Mouse (Mus musculus) spleen, adult 2 months (tissue): ENCODE measurements around the gene A3galt2. TPM values are rescaled to one million over a fixed set of nuclear protein-coding genes. Genes with fewer than 3 reads are reported as not detected.
A peak's percentile ranks its signal among the peaks of the same experiment; 100 is the strongest.

Source experiments
- DNase-seq, 2 experiments: peaks; one replicate each; pipeline versions ENCODE4 v3.0.0 to v3.0.0-alpha.2; 2012 to 2021; ENCODE audit warnings: low spot score in 2 of 2, low read depth in 1 of 2
- H3K27ac ChIP-seq: fragments of 200-500 bp; 2 replicates; pipeline ENCODE4 v1.5.1; 2012; ENCODE audit warnings: low read length, inconsistent platforms; ENCODE audit not compliant: insufficient read depth
- H3K27me3 ChIP-seq: fragments of 200-500 bp; 2 replicates; pipeline ENCODE4 v1.6.1; 2012; ENCODE audit warnings: mild to moderate bottlenecking, moderate library complexity, low read length, inconsistent platforms; ENCODE audit not compliant: control insufficient read depth, insufficient read depth
- H3K36me3 ChIP-seq: fragments of 200-500 bp; 2 replicates; pipeline ENCODE4 v1.6.1; 2012; ENCODE audit warnings: mild to moderate bottlenecking, low read length, inconsistent platforms; ENCODE audit not compliant: control insufficient read depth, insufficient read depth
- H3K4me1 ChIP-seq: fragments of 200-500 bp; 2 replicates; pipeline ENCODE4 v1.6.1; 2011; ENCODE audit warnings: inconsistent platforms; ENCODE audit not compliant: control insufficient read depth, insufficient read depth, insufficient read length
- H3K4me3 ChIP-seq: fragments of 200-500 bp; 2 replicates; pipeline ENCODE4 v1.5.1; 2011; ENCODE audit warnings: mild to moderate bottlenecking, inconsistent platforms; ENCODE audit not compliant: insufficient read depth, insufficient read length; ENCODE audit errors: extremely low read depth
- CTCF ChIP-seq: fragments of 200-500 bp; IDR thresholded peaks from 2 replicates; pipeline ENCODE4 v1.5.1; 2011; ENCODE audit warnings: mild to moderate bottlenecking, inconsistent platforms; ENCODE audit not compliant: insufficient read depth, insufficient read length, insufficient replicate concordance; ENCODE audit errors: extremely low read depth
- POLR2A ChIP-seq: fragments of 200-500 bp; IDR thresholded peaks from 2 replicates; pipeline ENCODE4 v1.6.1; 2011; ENCODE audit warnings: low read depth, low read length, inconsistent platforms
- WGBS: fragments of 180-500 bp; shearing (Covaris S2); methylation state at CpG from one replicate; pipeline ENCODE4 v1.1.7; 2018; 5-methylcytosine and 5-hydroxymethylcytosine counted together
- polyA plus RNA-seq: library from polyadenylated mRNA; depleted of rRNA; stranded (reverse); fragments of >200 nt; gene quantifications from 2 replicates; pipeline ENCODE4 v1.2.3, GENCODE M21; 2012; rRNA removed

The A3galt2 gene
- polyA plus RNA-seq, 1 experiment, result 0.41 TPM

- Histone ChIP-seq H3K27ac (peak overlapping the region; percentile 75), H3K4me1 (peaks cover 11% of the 10 kb centered on the region; the same call in 1 of the 2 replicates), H3K36me3 (no peaks in the 10 kb centered on the region), H3K4me3 (peak overlapping the region; percentile 76), H3K27me3 (no peaks in the 10 kb centered on the region)
- WGBS, result 3% methylated on average over 69 of the region's 74 CpGs
- no peak for DNase-seq
- TF ChIP-seq POLR2A (no peak), CTCF (no peak)
These were observed 50.2 kb downstream of the A3galt2 start for GRCm38 (mm10) chr4:128805150-128806042.

- DNase-seq, result peak in 1 of 2 experiments; percentile 55
- TF ChIP-seq CTCF (0 out of 2 replicates have a peak, but pooled peaks have one; percentile 7), POLR2A (no peak)
- no peaks in the 10 kb centered on the region for H3K27me3 ChIP-seq
- H3K27ac ChIP-seq, result peak within 1 kb of the TSS; percentile 75
- no peaks in the 10 kb centered on the region for H3K36me3 ChIP-seq
- 11% methylated on average over 95 of the region's 111 CpGs for WGBS
- H3K4me1 ChIP-seq, result peaks cover 11% of the 10 kb centered on the region; the same call in 1 of the 2 replicates
- H3K4me3 ChIP-seq, result peak within 1 kb of the TSS; percentile 76
These were observed 51.1 kb downstream of the A3galt2 start, which contains the start of gene Zfp362 for GRCm38 (mm10) chr4:128806043-128806826. TSS of gene Zfp362 (minus strand) at chr4:128806045.

- Histone ChIP-seq H3K4me3 (peak overlapping the region; percentile 76), H3K27me3 (no peaks in the 10 kb centered on the region), H3K4me1 (peaks cover 12% of the 10 kb centered on the region; the same call in 1 of the 2 replicates), H3K36me3 (no peaks in the 10 kb centered on the region), H3K27ac (peak overlapping the region; percentile 51; the same call in 1 of the 2 replicates)
- DNase-seq, result peak in 1 of 2 experiments; percentile 53
- TF ChIP-seq CTCF (no peak), POLR2A (no peak)
- 1% methylated on average over 15 of the region's 15 CpGs for WGBS
These were observed 51.6 kb downstream of the A3galt2 start for GRCm38 (mm10) chr4:128806827-128807179.

- no peaks in the 10 kb centered on the region for H3K36me3 ChIP-seq
- WGBS, result 7% methylated on average over 16 of the region's 16 CpGs
- no peak for TF ChIP-seq POLR2A
- TF ChIP-seq CTCF, result no peak
- DNase-seq, result peak; percentile 50 to 77
- peaks cover 7% of the 10 kb centered on the region; the same call in 1 of the 2 replicates for H3K4me1 ChIP-seq
- no peaks in the 10 kb centered on the region for H3K27me3 ChIP-seq
- H3K27ac ChIP-seq, result peak overlapping the region; percentile 9; the same call in 1 of the 2 replicates
- peak overlapping the region; percentile 56 for H3K4me3 ChIP-seq
These were observed 56.4 kb downstream of the A3galt2 start for GRCm38 (mm10) chr4:128811382-128812056.

GRCm38 (mm10) chr4:128817011-128817410 lies 61.8 kb downstream of the A3galt2 start:
- WGBS, result 81% methylated on average over 7 of the region's 7 CpGs
- no peak for DNase-seq

More at GRCm38 (mm10) chr4:128817011-128817410, 61.8 kb downstream of the A3galt2 start:
- Histone ChIP-seq H3K27ac (no peak overlapping the region), H3K36me3 (no peaks in the 10 kb centered on the region), H3K27me3 (no peaks in the 10 kb centered on the region), H3K4me3 (no peak overlapping the region), H3K4me1 (peaks cover under 1% of the 10 kb centered on the region; the same call in 1 of the 2 replicates)
- TF ChIP-seq CTCF (no peak), POLR2A (no peak)

Other genes with a start within 250 kb of the A3galt2 start
- gene Zscan20, start 145.3 kb upstream of the A3galt2 start, polyA plus RNA-seq, result 4.6 and 5.0 TPM in 2 replicates
- gene Tlr12, start 136.7 kb upstream of the A3galt2 start, polyA plus RNA-seq, result 10.7 and 10.9 TPM in 2 replicates
- gene Phc2, start 100.7 kb upstream of the A3galt2 start, polyA plus RNA-seq, result 76.7 and 101 TPM in 2 replicates
- 52.7 and 69.3 TPM in 2 replicates for gene Zfp362, start 50.7 kb downstream of the A3galt2 start, polyA plus RNA-seq
- gene Trim62, start 128.2 kb downstream of the A3galt2 start, polyA plus RNA-seq, result 3.9 and 5.6 TPM in 2 replicates
- gene Azin2, start 207.1 kb downstream of the A3galt2 start, polyA plus RNA-seq, result 5.3 and 6.4 TPM in 2 replicates
- gene Ak2, start 236.6 kb downstream of the A3galt2 start, polyA plus RNA-seq, result 32.0 and 32.2 TPM in 2 replicates